Mouse (Mus musculus) urinary bladder, adult 2 months (tissue): ENCODE data around the gene Csmd2. TPM values are rescaled to one million over a fixed set of nuclear protein-coding genes. Genes with fewer than 3 reads are reported as not detected.

Experiments used
- DNase-seq: peaks from one replicate; pipeline ENCODE4 v3.0.0; 2022; ENCODE audit warnings: low spot score
- polyA plus RNA-seq: library from polyadenylated mRNA; depleted of rRNA; stranded (reverse); fragments of >200 nt; gene quantifications from 2 replicates; pipeline ENCODE4 v1.2.3, GENCODE M21; 2012

Csmd2 gene
- polyA plus RNA-seq, 1 experiment, result not detected

- no peak for DNase-seq
These were observed 419.6 kb downstream of the Csmd2 start for GRCm38 (mm10) chr4:128407084-128407845.

DNA sequence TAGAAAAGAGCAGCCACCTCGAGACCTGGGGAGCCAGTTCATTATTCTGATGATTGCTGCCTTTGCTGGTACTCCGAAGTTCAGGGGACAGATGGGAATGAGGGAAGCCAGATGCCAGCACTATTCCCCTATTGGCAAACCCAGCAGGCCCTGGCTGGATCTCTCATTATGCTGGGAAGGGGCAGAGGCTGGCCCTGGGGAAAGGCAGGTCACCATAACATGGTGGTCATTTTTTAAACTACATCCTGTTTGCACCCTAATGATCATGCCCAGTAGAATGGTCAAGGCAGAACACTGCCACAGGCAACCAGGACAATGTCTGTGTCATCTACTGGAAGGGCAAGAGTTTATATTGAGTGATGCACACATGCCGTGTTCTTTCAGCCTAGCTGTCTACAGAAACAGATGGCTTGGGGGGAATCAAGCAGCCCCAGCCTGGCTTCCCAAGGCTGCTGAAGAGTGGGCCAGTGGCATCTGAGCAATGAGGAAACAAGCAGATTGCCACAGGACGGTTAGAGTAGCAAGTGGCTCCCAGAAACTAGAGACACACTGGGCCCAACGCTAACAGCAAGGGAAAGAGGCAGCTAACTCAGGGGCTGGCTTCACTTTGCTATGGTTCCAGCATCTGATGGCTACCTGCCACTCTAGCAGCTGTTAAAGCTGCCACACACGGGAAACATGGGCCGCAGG is 424.4 kb downstream of the Csmd2 start:
- DNase-seq, result no peak

- DNase-seq, result no peak
These were observed 427.1 kb downstream of the Csmd2 start for GRCm38 (mm10) chr4:128414741-128415140.

DNA sequence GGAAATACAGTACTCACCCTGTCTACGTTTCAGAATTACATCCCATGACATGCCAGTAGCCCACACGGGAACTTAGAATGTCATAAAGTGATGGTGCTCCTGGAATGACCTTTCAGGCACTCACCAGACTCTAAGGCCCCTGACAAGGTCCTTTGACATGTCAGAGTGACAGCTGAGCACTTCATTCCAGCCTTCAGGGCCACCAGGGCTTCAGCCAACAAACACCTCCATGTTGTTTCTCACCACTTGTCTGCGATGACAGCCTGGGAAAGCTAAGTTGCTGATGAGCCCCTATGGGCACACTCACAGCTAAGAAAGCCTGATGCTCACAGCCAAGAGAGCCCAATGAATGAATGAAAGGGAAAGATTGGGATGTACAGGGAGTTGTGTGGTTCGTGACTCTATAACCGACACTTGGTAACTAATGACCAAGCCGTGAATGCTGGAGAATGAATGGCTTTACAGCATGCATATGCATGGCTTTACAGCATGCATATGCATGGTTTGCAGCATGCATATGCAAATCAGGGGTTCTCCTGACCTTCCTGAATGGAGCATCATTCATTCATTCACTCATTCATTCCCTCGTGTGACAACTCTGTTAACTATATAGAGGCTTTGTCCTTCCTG is 432.4 kb downstream of the Csmd2 start:
- DNase-seq, result no peak

- DNase-seq, result no peak
These were observed 434.8 kb downstream of the Csmd2 start for GRCm38 (mm10) chr4:128422486-128422885.

DNA sequence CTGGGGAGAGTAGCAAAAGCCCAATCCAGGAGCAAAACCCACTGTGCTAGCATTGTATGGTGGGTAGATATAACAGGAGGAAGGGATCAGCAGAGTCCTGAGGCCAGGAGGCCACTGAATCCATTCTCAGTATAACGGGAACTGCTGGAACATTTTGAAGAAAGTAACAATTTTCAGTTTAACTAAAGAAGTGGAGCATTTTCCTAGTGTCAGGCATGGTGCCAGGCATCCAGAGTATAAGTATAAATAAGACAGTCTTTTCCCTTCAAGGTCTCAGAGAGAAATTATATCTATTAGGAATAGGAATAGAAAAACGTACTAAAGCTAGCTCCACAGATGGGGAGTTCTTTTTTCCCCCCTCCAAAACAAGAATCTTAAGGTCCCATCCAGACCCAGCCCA is 437.7 kb downstream of the Csmd2 start:
- no peak for DNase-seq

- no peak for DNase-seq
These were observed 439.8 kb downstream of the Csmd2 start for GRCm38 (mm10) chr4:128427261-128428030.

GRCm38 (mm10) chr4:128428303-128429107 is 440.8 kb downstream of the Csmd2 start:
- DNase-seq, result no peak

DNA sequence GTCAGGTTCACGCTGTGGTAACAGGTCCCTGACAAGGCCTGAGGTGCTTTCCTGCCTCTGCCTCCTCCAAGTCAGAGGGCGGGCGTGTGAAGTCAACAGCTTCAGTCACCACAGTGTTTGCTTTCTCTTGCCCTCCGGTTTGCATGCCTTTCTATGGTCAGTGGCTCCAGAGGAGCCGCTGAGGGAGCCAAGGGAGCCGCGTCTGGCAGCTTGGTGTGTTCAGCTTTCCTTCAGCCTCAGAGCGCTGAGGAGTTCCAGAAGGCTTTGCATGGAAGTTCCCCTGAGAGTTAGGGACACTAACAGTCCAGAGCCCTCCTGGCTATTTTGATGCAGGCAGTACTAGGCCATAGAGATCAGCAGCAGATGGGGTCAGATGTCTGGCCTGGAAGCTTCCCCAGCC is 441.9 kb downstream of the Csmd2 start:
- no peak for DNase-seq

DNA sequence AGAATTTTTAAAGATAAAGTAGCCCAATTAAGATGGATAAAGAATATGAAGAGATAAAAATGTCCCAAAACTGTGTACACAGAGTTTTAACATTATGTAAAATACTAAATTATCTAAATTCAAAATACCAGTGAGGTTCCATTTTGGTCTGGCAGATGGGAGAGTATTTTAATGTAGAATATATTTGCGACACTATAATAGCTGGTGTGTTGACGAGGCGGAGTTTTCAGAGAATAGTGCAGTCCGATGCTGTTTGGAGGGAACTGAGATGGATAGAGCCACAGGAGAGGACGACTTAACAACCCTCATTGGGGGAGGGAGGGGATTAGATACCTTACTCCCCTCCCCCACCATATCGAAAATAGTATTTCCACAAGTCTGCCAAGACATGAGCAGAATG is 452.9 kb downstream of the Csmd2 start:
- no peak for DNase-seq

DNA sequence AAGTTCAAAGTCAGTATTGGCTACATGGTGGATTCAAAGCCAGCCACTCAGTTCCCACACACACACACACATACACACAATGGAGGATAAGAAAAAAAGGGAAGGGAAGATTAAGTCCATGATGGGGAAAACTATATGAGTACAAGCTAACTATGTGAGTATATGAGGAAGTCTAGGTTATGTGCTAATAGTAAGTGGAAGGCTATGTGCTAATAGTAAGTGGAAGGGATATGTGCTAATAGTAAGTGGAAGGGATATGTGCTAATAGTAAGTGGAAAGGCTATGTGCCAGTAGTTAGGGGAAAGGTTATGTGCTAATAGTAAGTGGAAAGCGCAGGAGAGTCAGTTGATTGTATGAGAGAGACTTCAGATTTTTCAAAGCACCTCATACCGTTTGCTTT is 453.6 kb downstream of the Csmd2 start:
- DNase-seq, result no peak

- DNase-seq, result no peak
These were observed 455.1 kb downstream of the Csmd2 start for GRCm38 (mm10) chr4:128442791-128443190.

- DNase-seq, result no peak
These were observed 458.0 kb downstream of the Csmd2 start for GRCm38 (mm10) chr4:128445514-128446260.

DNA sequence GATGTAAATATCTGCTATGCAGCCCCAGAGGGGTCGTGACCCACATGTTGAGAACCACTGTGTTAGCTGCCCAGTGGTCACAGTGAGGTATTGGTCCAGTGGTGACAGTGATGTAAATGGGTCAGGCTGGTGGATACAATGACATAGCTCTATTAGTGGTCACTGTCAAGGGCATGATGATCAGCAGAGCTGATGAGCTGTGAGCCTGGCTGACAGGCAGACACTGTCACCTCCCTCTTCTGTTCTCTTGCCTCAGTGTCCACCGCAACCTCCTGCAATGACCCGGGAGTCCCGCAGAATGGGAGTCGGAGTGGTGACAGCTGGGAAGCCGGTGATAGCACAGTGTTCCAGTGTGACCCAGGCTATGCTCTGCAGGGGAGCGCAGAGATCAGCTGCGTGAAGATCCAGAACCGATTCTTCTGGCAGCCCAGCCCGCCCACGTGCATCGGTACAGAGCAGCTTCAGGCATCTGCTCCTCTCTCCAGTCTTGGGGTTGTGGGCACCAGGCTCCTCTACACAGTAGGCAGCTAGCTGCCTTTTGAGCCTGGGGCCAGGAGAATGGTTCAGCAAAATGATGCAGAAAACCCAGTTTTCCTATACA is 461.3 kb downstream of the Csmd2 start:
- DNase-seq, result no peak

- no peak for DNase-seq
These were observed 462.5 kb downstream of the Csmd2 start for GRCm38 (mm10) chr4:128450137-128450536.

DNA sequence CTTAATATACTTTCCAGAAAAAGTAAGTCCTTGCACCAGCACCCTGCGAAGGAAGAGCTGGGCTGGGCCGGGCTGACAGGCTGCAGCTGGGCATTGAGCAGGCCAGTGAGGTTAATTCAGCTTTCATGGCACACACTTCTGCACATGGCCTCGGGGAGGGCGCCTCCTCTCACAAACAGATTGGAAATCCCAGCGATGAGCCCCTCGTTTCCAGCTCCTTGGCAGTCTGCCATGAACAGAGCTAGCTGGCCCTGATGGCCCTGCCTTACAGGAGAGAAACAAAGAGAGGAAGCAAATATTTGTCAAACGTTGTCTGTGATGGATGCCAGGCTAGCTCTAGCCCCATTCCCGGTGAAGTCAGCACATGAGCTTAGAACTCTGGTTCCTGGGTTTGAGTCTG is 463.3 kb downstream of the Csmd2 start:
- no peak for DNase-seq

DNA sequence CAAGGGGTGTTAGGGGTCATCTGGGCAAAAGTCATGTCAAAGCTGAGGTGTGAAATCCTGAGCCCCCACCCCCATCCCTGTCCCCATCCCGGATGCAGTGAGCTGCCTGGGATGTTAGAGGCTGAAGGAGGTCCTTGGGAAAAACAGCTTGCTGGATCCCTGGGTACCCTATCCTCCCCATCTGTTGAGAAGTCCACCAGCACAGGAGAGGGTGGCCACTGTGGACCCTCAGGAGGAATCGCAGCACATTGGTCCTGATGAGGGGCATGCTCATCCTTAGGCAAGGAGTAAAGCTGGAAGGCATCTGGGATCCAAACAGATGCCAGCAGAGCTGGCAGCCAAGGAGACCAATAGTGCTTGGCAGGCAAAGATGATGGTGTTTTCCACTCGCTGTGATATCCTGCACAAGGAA is 463.7 kb downstream of the Csmd2 start:
- no peak for DNase-seq

DNA sequence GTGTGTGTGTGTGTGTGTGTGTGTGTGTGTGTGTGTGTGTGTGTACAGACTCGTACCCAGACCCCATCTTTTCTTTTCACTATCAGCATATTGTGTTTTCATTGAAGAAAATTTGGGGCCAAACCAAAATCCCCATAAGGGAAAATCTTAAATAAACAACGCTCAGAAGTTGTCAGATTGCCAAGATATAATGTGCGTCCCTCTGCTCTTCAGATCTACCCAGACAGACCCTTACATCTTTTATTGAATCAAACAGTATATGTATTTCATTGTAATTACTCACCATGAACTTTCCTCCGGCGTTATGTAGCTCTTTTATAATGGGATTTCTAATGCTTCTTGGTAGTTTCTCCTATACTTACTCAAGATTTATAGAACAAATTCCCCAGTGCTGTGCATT is 479.1 kb downstream of the Csmd2 start:
- DNase-seq, result no peak

GRCm38 (mm10) chr4:128468040-128468439 is 480.4 kb downstream of the Csmd2 start:
- DNase-seq, result no peak

GRCm38 (mm10) chr4:128476249-128476648 is 488.6 kb downstream of the Csmd2 start:
- DNase-seq, result no peak
